Mouse (Mus musculus) central nervous system, embryonic 11.5 days (tissue): ENCODE results near the gene Olfr1234. TPM values are rescaled to one million over a fixed set of nuclear protein-coding genes. Genes with fewer than 3 reads are reported as not detected.

ENCODE experiments used
- polyA plus RNA-seq: library from polyadenylated mRNA; depleted of rRNA; stranded (reverse); fragments of >200 nt; gene quantifications from 2 replicates; pipeline ENCODE4 v1.2.3, GENCODE M21; 2012; rRNA removed

The Olfr1234 gene
- not detected in 2 replicates for polyA plus RNA-seq

DNA sequence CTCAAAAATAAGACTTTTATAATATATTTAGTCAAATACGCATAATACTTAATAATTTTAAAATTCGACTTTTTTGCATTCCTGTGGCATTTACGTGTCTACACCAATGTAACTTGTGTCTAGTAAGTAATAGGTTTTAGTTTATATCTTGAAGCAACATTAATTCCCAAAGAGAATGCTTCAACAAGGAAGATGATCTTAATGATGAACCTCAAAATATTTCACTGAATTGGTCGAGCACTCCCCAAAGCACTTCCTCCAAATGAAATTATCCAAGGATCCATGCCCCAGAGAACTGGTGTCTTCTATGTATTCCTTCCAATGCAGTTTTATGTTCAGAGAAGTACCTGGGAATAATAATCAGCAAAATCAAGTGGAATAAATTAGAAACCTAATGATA is at the start of gene Olfr1234:
Gene Olfr1234 (minus strand): TSS at position 101 of the 400 bp plus-strand sequence.

DNA sequence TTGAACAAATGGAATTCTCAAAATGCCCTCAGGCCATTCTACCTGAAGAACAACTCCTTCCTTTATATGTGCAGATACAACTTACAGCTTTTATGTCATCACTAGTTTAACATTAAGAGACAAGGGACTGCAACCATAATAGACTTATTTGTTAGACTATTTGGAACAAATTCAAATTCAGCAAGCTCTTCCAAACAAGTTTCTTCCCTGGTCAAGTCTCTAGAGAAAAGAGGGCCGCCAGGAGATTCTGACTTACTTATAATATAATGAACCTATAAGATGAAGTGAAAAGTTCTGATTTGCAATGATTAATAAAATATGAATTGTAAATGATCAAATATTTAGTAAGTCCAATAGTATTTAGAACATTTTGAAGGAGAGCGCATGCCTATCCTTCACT is 44.9 kb upstream of the Olfr1234 start, which contains the start of gene Olfr1238:
Gene Olfr1238 (minus strand): TSS at position 101 of the 400 bp plus-strand sequence.

DNA sequence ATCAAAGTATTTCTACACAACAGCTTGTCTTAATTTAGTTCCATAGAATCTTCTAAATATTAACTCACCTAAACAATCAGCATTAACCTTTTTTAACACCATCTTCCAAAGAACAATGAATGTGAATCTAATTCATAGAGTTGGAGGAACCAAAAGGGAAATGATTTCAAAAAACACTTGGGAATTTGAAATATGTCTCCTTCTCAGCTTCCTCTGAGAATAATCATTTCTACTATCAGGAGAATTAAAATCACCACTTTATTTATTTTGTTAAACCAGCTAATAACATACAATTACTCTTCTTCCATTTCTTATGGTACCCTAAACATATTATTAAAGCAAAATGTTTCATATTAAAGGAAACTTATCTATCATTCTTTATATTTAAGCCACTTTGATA is 22.4 kb downstream of the Olfr1234 start, which contains the start of gene Olfr1233:
Gene Olfr1233 (minus strand): TSS at position 101 of the 400 bp plus-strand sequence.

DNA sequence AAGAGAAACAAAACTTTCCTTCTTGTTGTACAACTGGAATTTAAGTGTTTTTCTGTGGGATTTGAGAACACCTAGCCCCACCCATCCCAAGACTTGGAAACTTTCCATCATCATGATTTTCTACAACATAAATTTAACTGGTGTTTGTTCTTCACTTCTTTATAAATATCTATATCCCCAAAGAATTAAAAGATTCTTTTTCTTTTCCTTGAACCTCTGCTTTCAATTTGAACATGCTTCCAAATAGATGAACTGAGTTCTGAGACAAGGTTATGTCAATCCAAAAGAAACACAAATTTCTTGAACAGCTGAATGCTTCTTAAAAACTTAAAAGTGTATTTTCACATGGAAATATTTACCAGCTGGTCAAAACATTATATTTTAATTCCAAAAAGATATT is 35.1 kb downstream of the Olfr1234 start, which contains the start of gene Olfr1232:
Gene Olfr1232 (minus strand): TSS at position 101 of the 400 bp plus-strand sequence.

Other genes with a start within 250 kb of the Olfr1234 start
- not detected in 2 replicates for gene Olfr1221, start 247.6 kb downstream of the Olfr1234 start, polyA plus RNA-seq
- gene Olfr1222, start 231.8 kb downstream of the Olfr1234 start, polyA plus RNA-seq: not detected in 2 replicates
- not detected in 2 replicates for gene Olfr1223, start 213.3 kb downstream of the Olfr1234 start, polyA plus RNA-seq
- gene Olfr1224-ps1, start 200.8 kb downstream of the Olfr1234 start, polyA plus RNA-seq: not detected in 2 replicates
- not detected in 2 replicates for gene Olfr1225, start 190.2 kb downstream of the Olfr1234 start, polyA plus RNA-seq
- gene Olfr1226, start 164.8 kb downstream of the Olfr1234 start, polyA plus RNA-seq: not detected in 2 replicates
- not detected in 2 replicates for gene Olfr1228, start 110.8 kb downstream of the Olfr1234 start, polyA plus RNA-seq
- gene Olfr1229, start 76.9 kb downstream of the Olfr1234 start, polyA plus RNA-seq: not detected in 2 replicates
- not detected in 2 replicates for gene Olfr1230, start 67.6 kb downstream of the Olfr1234 start, polyA plus RNA-seq
- not detected in 2 replicates for gene Olfr1231, start 57.8 kb downstream of the Olfr1234 start, polyA plus RNA-seq
- gene Olfr1232, start 35.2 kb downstream of the Olfr1234 start, polyA plus RNA-seq: not detected in 2 replicates
- not detected in 2 replicates for gene Olfr1233, start 22.5 kb downstream of the Olfr1234 start, polyA plus RNA-seq
- not detected in 2 replicates for gene Olfr1238, start 44.8 kb upstream of the Olfr1234 start, polyA plus RNA-seq
- gene Olfr1239, start 55.5 kb upstream of the Olfr1234 start, polyA plus RNA-seq: not detected in 2 replicates
- not detected in 2 replicates for gene Olfr1240, start 78.1 kb upstream of the Olfr1234 start, polyA plus RNA-seq
- not detected in 2 replicates for gene Olfr1241, start 122.3 kb upstream of the Olfr1234 start, polyA plus RNA-seq
- not detected in 2 replicates for gene Olfr1242, start 133.5 kb upstream of the Olfr1234 start, polyA plus RNA-seq
- not detected in 2 replicates for gene Olfr1243, start 166.6 kb upstream of the Olfr1234 start, polyA plus RNA-seq
- not detected in 2 replicates for gene Olfr1245, start 213.6 kb upstream of the Olfr1234 start, polyA plus RNA-seq
- not detected in 2 replicates for gene Olfr1246, start 228.3 kb upstream of the Olfr1234 start, polyA plus RNA-seq
- not detected in 2 replicates for gene Olfr1247, start 249.3 kb upstream of the Olfr1234 start, polyA plus RNA-seq